Mouse (Mus musculus) MEL (cell line): ENCODE results near the gene Rflnb.

Experiments used
- CTCF ChIP-seq, 3 experiments: IDR thresholded peaks in 2 of 3; conservative IDR thresholded peaks in 1 of 3; 2 replicates each; pipeline ENCODE4 v1.5.1; 2011 to 2012; ENCODE audit warnings: low read length in 3 of 3, low read depth in 2 of 3, mild to moderate bottlenecking in 2 of 3, improper control_type of control experiment in 1 of 3, inconsistent platforms in 1 of 3, mixed read lengths in 1 of 3, moderate library complexity in 1 of 3; ENCODE audit not compliant: control insufficient read depth in 1 of 3, insufficient read depth in 1 of 3, poor library complexity in 1 of 3, severe bottlenecking in 1 of 3
- EP300 ChIP-seq, 2 experiments: IDR thresholded peaks; 2 replicates each; pipeline ENCODE4 v1.6.1; 2011; ENCODE audit warnings: improper control_type of control experiment in 2 of 2, low read length in 2 of 2, low read depth in 1 of 2, mild to moderate bottlenecking in 1 of 2
- GATA1 ChIP-seq: IDR thresholded peaks from 2 replicates; pipeline ENCODE4 v1.6.1; 2011; ENCODE audit warnings: low read depth, low read length, improper control_type of control experiment
- MAZ ChIP-seq: IDR thresholded peaks from 2 replicates; pipeline ENCODE4 v1.6.1; 2012; ENCODE audit warnings: low read depth, mild to moderate bottlenecking, inconsistent platforms, low read length, improper control_type of control experiment
- POLR2A ChIP-seq, 2 experiments: IDR thresholded peaks; 2 replicates each; pipeline ENCODE4 v1.6.1; 2011 to 2012; ENCODE audit warnings: low read length in 2 of 2, mild to moderate bottlenecking in 2 of 2, control low read depth in 1 of 2, improper control_type of control experiment in 1 of 2, low read depth in 1 of 2, moderate library complexity in 1 of 2; ENCODE audit not compliant: control insufficient read depth in 1 of 2, insufficient read depth in 1 of 2, poor library complexity in 1 of 2
- POLR2AphosphoS2 ChIP-seq: IDR thresholded peaks from 2 replicates; pipeline ENCODE4 v1.6.1; 2011; ENCODE audit warnings: low read length, improper control_type of control experiment
- POLR2AphosphoS5 ChIP-seq: IDR thresholded peaks from 2 replicates; pipeline ENCODE4 v1.6.1; 2012; ENCODE audit warnings: low read depth, borderline replicate concordance, mild to moderate bottlenecking, inconsistent platforms, low read length, moderate library complexity, mixed read lengths
- ZC3H11A ChIP-seq: IDR thresholded peaks from 2 replicates; pipeline ENCODE4 v1.6.1; 2012; ENCODE audit warnings: low read depth, mild to moderate bottlenecking, inconsistent platforms, low read length, improper control_type of control experiment

GRCm38 (mm10) chr11:76033359-76033758 is 5.8 kb upstream of the Rflnb start:
- TF ChIP-seq ZC3H11A (no peak), EP300 (IDR thresholded peaks at IDR 0.05; ENCODE audit: low read depth in 1 of 2, low read length in 2 of 2) (no peak), POLR2AphosphoS5 (no peak), GATA1 (no peak), CTCF (IDR thresholded peaks at IDR 0.05 in 2 of 3, conservative IDR thresholded peaks at IDR 0.05 in 1 of 3; ENCODE audit: control insufficient read depth in 1 of 3, insufficient read depth in 1 of 3, low read depth in 2 of 3, low read length in 3 of 3, poor library complexity in 1 of 3, severe bottlenecking in 1 of 3) (no peak), POLR2A (IDR thresholded peaks at IDR 0.05; ENCODE audit: control insufficient read depth in 1 of 2, insufficient read depth in 1 of 2, low read depth in 1 of 2, low read length in 2 of 2, poor library complexity in 1 of 2) (no peak), MAZ (no peak), POLR2AphosphoS2 (no peak)
